Comparison of ENCODE assay signal across 14 mouse cellular contexts in the genomic region with DNA sequence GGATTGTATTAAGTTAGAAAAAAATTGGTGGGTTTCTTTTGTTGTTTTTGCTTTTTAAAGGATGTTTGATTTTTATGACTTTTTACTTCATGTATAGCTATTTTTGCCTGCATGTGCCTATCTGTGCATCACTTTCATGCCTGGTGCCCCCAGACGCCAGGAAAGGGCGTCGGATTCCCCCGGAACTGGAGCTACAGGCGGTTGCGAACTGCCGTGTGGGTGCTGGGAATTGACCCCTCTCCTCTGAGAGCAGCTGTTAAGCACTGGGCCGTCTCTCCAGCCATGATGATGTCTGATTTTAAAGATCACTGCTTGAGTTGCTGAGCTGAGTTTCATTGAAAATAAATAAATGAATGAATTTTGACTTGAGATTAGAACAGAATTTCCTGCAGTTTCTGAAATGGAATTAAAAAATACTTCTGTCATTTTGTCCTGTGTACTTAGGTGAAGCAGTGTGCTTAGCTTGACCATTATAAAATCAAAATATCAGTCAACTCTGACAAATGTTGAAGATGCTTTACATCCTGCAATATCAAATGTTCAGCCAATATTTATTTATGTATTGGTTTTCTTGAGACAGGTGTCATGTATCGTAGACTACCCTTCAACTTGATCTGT. TPM values are rescaled to one million over a fixed set of nuclear protein-coding genes. Genes with fewer than 3 reads are reported as not detected.
DNase-seq lines count a peak whose midpoint lies in the region; TF ChIP-seq lines count a peak whose summit lies in the region.
"Had no signal": no experiment of that assay in that cellular context is flagged by ENCODE, and none has a peak within 500 bp of the region (broad histone marks: within the 10 kb centered on the region; RNA-seq: fewer than 3 reads in every experiment).

A gene (plus strand): TSS at position 568 of the 618 bp plus-strand sequence.

- no peaks in the 10 kb centered on the region for H3K79me2 ChIP-seq in liver, adult 2 months (ENCODE audit: control insufficient read depth, insufficient read depth, low read length)

- intact Hi-C loops in heart, postnatal 25 days (cut with DNase I) = no loop called here

- H3K36me3 ChIP-seq in liver, adult 2 months (ENCODE audit: control insufficient read depth, insufficient read depth, low read length) = no peaks in the 10 kb centered on the region
- no peaks in the 10 kb centered on the region for H3K36me3 ChIP-seq in E14TG2a.4 (ENCODE audit: insufficient read depth, low read length)
- H3K36me3 ChIP-seq: neural tube, embryonic 15.5 days had no signal

- TF ChIP-seq POLR2A in liver, adult 2 months (IDR thresholded peaks at IDR 0.05; ENCODE audit: extremely low read depth, insufficient read depth, low read length) = no peak

- H3K9ac ChIP-seq in liver, adult 2 months (ENCODE audit: low read depth, low read length) = no peak within 1 kb of the TSS
- H3K9ac ChIP-seq: neural tube, embryonic 15.5 days had no signal

- 75% methylated on average over 9 of the region's 9 CpGs for WGBS in liver, adult 2 months

- H3K27me3 ChIP-seq in liver, adult 2 months (ENCODE audit: control insufficient read depth, insufficient read depth, low read length) = no peaks in the 10 kb centered on the region
- peaks cover 15% of the 10 kb centered on the region for H3K27me3 ChIP-seq in E14TG2a.4 (ENCODE audit: insufficient read depth, low read length)

- H3K4me1 ChIP-seq in liver, adult 2 months (ENCODE audit: control insufficient read depth, insufficient read depth, low read length) = no peaks in the 10 kb centered on the region
- peaks cover 30% of the 10 kb centered on the region for H3K4me1 ChIP-seq in E14TG2a.4 (replicated peaks; ENCODE audit: low read depth, low read length)

- peak; percentile 85 for DNase-seq in heart, adult 11 months
- no peak for DNase-seq in heart, postnatal 25 days (ENCODE audit: low spot score)
- no peak for DNase-seq in liver, adult 2 months (ENCODE audit: extremely low read depth, low read depth, low spot score)
- no peak for DNase-seq in liver
- peak; percentile 1 to 2 for DNase-seq in kidney, postnatal 4 days
- no peak for DNase-seq in adipocyte (ENCODE audit: low spot score)
- DNase-seq in layer of hippocampus, postnatal 36 days = no peak
- DNase-seq: cerebellum, postnatal 36 days; right cerebral cortex, postnatal 14 days had no signal

- no peak for TF ChIP-seq CTCF in liver, adult 2 months (IDR thresholded peaks at IDR 0.05; ENCODE audit: low read depth, low read length)
- TF ChIP-seq CTCF in E14TG2a.4 (conservative IDR thresholded peaks at IDR 0.05; ENCODE audit: low read length) = no peak

- H3K9me3 ChIP-seq in E14TG2a.4 (ENCODE audit: low read length) = no peaks in the 10 kb centered on the region
- H3K9me3 ChIP-seq: neural tube, embryonic 15.5 days had no signal

- no peak within 1 kb of the TSS for H3K4me3 ChIP-seq in liver, adult 2 months (ENCODE audit: insufficient read depth, low read depth, low read length)
- peak within 1 kb of the TSS; percentile 45; the same call in 1 of the 2 replicates for H3K4me3 ChIP-seq in E14TG2a.4 (replicated peaks; ENCODE audit: low read length)
- H3K4me3 ChIP-seq: neural tube, embryonic 15.5 days had no signal

- H3K27ac ChIP-seq in liver, adult 2 months (replicated peaks; ENCODE audit: insufficient read depth, low read depth, low read length) = peak within 1 kb of the TSS; percentile 19
- H3K27ac ChIP-seq: neural tube, embryonic 15.5 days had no signal

RNA-seq across cellular contexts. Expression of the gene that starts here (rescaled TPM):
- total RNA-seq in heart, postnatal 25 days (2021) = not detected
- total RNA-seq in liver, adult 2 months (2014; rRNA removed) = not detected in 2 replicates
- not detected in 2 replicates for polyA plus RNA-seq in liver, adult 2 months (2012; rRNA removed)
- total RNA-seq in layer of hippocampus, postnatal 36 days (2021) = not detected
- total RNA-seq: hematopoietic stem cell, adult 5-6 weeks had no signal
- polyA plus RNA-seq: limb, embryonic 11.5 days; neural tube, embryonic 15.5 days; testis, adult 2 months had no signal

Comparison
In these comparisons a context has a peak if more than half of its experiments do, and no peak if none do; other contexts are left out.
1. DNase-seq: peak in heart, adult 11 months (single experiment) and kidney, postnatal 4 days (2 of 2); none in heart, postnatal 25 days (single experiment), liver, adult 2 months (single experiment), liver (single experiment), adipocyte (single experiment) and layer of hippocampus, postnatal 36 days (0 of 2).